Mouse (Mus musculus) forebrain, embryonic 10.5 days (tissue): ENCODE data around the gene Nutm2. TPM values are rescaled to one million over a fixed set of nuclear protein-coding genes. Genes with fewer than 3 reads are reported as not detected.
"Not testable (repeated sequence)": the region's sequence is repeated elsewhere in the genome, so short reads cannot be mapped to it uniquely, and the experiment has no call there.

Source experiments
- DNase-seq: peaks from one replicate; pipeline ENCODE4 v3.0.0-alpha.2; 2017; ENCODE audit warnings: low spot score; ENCODE audit errors: extremely low spot score
- H3K27ac ChIP-seq: fragments of 300-500 bp; sonication (generic); 2 replicates; pipeline ENCODE4 v1.5.1; 2016; ENCODE audit warnings: mild to moderate bottlenecking
- H3K27me3 ChIP-seq: fragments of 300-500 bp; sonication (generic); 2 replicates; pipeline ENCODE4 v1.6.1; 2016; ENCODE audit warnings: mild to moderate bottlenecking; ENCODE audit not compliant: poor library complexity, severe bottlenecking
- H3K36me3 ChIP-seq: fragments of 300-500 bp; sonication (generic); replicated peaks from 2 replicates; pipeline ENCODE4 v1.6.1; 2016; ENCODE audit warnings: mild to moderate bottlenecking, moderate library complexity
- H3K4me1 ChIP-seq: fragments of 300-500 bp; sonication (generic); 2 replicates; pipeline ENCODE4 v1.6.1; 2016
- H3K4me3 ChIP-seq: fragments of 300-500 bp; sonication (generic); 2 replicates; pipeline ENCODE4 v1.5.1; 2016; ENCODE audit warnings: mild to moderate bottlenecking, moderate library complexity
- H3K9me3 ChIP-seq: fragments of 300-500 bp; sonication (generic); 2 replicates; pipeline ENCODE4 v1.6.1; 2016; ENCODE audit warnings: mild to moderate bottlenecking, moderate library complexity
- WGBS: fragments of 180-500 bp; shearing (Covaris S2); methylation state at CpG from one replicate; pipeline ENCODE4 v1.1.7; 2016; 5-methylcytosine and 5-hydroxymethylcytosine counted together
- polyA plus RNA-seq: library from polyadenylated mRNA; unstranded; fragments of >200 nt; fragmentation: Nextera tagmentation; extraction: Ambion mirVana; gene quantifications from 2 replicates; pipeline ENCODE4 v1.2.1, GENCODE M21; 2016

The Nutm2 gene
- polyA plus RNA-seq, 1 experiment from 2014 or later, result not detected

DNA sequence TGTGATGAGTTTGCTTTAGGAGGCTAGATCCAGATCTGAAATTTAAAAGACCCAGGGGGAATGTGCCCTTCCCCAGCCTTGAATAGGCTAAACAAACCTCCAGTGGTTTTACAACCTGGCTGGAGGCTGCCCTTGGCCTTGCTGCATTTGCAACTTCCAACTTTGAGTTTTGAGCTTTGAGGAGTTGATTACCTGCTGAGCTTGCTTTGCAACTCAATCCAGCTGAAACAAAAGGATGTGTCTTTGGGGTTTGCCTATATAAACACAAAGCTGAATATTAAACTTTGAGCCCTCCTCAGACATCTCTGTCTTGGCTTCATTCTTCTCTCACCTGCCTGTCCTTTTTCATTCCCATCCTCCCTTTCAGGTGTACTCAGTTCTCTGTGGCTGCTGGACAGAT lies 21.4 kb downstream of the Nutm2 start:
- not testable (repeated sequence) for DNase-seq, H3K27me3 ChIP-seq, H3K4me1 ChIP-seq, H3K4me3 ChIP-seq, H3K9me3 ChIP-seq, H3K27ac ChIP-seq, H3K36me3 ChIP-seq

GRCm38 (mm10) chr13:50510470-50511343 lies 43.6 kb downstream of the Nutm2 start:
- H3K4me1 ChIP-seq, H3K9me3 ChIP-seq, H3K4me3 ChIP-seq, H3K36me3 ChIP-seq, DNase-seq, H3K27ac ChIP-seq, H3K27me3 ChIP-seq: not testable (repeated sequence)
- 90% methylated on average over 9 of the region's 9 CpGs for WGBS

Other genes with a start within 250 kb of the Nutm2 start
- gene Gm906, start 217.0 kb upstream of the Nutm2 start, polyA plus RNA-seq, result not detected in 2 replicates
- gene Fbxw17, start 49.4 kb upstream of the Nutm2 start, polyA plus RNA-seq, result 36.0 and 36.1 TPM in 2 replicates
- gene Gm47429, start 23.4 kb upstream of the Nutm2 start, polyA plus RNA-seq, result not detected in 2 replicates
- gene Gm904, start 175.9 kb downstream of the Nutm2 start, polyA plus RNA-seq, result not detected in 2 replicates
- not detected in 2 replicates for gene Gm8765, start 231.0 kb downstream of the Nutm2 start, polyA plus RNA-seq